Mouse (Mus musculus): ENCODE results near the gene Otulin.

Gene Otulin

GRCm38 (mm10) chr15:27581640-27582039, 48.9 kb downstream of the Otulin start:
- DNase-seq (ENCODE audit: low spot score in 2 of 2) = no peak

GRCm38 (mm10) chr15:27580771-27581170, 49.7 kb downstream of the Otulin start:
- DNase-seq (ENCODE audit: low spot score in 2 of 2) = no peak

GRCm38 (mm10) chr15:27579853-27580252, 50.6 kb downstream of the Otulin start:
- DNase-seq (ENCODE audit: low spot score in 2 of 2) = no peak

- DNase-seq (ENCODE audit: low spot score in 2 of 2) = no peak
These were observed 51.6 kb downstream of the Otulin start for GRCm38 (mm10) chr15:27578918-27579317.

- no peak for DNase-seq (ENCODE audit: low spot score in 2 of 2)
These were observed 52.3 kb downstream of the Otulin start for GRCm38 (mm10) chr15:27577915-27578780.

GRCm38 (mm10) chr15:27576886-27577285, 53.6 kb downstream of the Otulin start:
- DNase-seq (ENCODE audit: low spot score in 2 of 2) = no peak

GRCm38 (mm10) chr15:27575932-27576331, 54.6 kb downstream of the Otulin start:
- DNase-seq (ENCODE audit: low spot score in 2 of 2) = no peak

- DNase-seq (ENCODE audit: low spot score in 2 of 2) = no peak
These were observed 55.3 kb downstream of the Otulin start for GRCm38 (mm10) chr15:27574992-27575781.

GRCm38 (mm10) chr15:27571179-27571578, 59.3 kb downstream of the Otulin start:
- no peak for DNase-seq (ENCODE audit: low spot score in 2 of 2)

- DNase-seq (ENCODE audit: low spot score in 2 of 2) = no peak
These were observed 60.1 kb downstream of the Otulin start for GRCm38 (mm10) chr15:27570385-27570784.

- DNase-seq (ENCODE audit: low spot score in 2 of 2) = no peak
These were observed 60.6 kb downstream of the Otulin start for GRCm38 (mm10) chr15:27569924-27570323.

- no peak for DNase-seq (ENCODE audit: low spot score in 2 of 2)
These were observed 62.1 kb downstream of the Otulin start for GRCm38 (mm10) chr15:27568371-27568770.

- DNase-seq (ENCODE audit: low spot score in 2 of 2) = no peak
These were observed 63.1 kb downstream of the Otulin start for GRCm38 (mm10) chr15:27567356-27567755.

GRCm38 (mm10) chr15:27565626-27566185, 64.8 kb downstream of the Otulin start:
- DNase-seq (ENCODE audit: low spot score in 2 of 2) = no peak

- no peak for DNase-seq (ENCODE audit: low spot score in 2 of 2)
These were observed 66.1 kb downstream of the Otulin start for GRCm38 (mm10) chr15:27564106-27565100.

GRCm38 (mm10) chr15:27560315-27560714, 70.2 kb downstream of the Otulin start:
- no peak for DNase-seq (ENCODE audit: low spot score in 2 of 2)

GRCm38 (mm10) chr15:27558456-27559147, 71.9 kb downstream of the Otulin start:
- no peak for DNase-seq (ENCODE audit: low spot score in 2 of 2)

- no peak for DNase-seq (ENCODE audit: low spot score in 2 of 2)
These were observed 76.9 kb downstream of the Otulin start for GRCm38 (mm10) chr15:27553554-27553953.

GRCm38 (mm10) chr15:27552129-27552700, 78.3 kb downstream of the Otulin start:
- no peak for DNase-seq (ENCODE audit: low spot score in 2 of 2)
